Mouse (Mus musculus) hindbrain, postnatal 0 days (tissue): ENCODE data around the gene Mef2a. TPM values are rescaled to one million over a fixed set of nuclear protein-coding genes. Genes with fewer than 3 reads are reported as not detected.
"Not testable (repeated sequence)": the region's sequence is repeated elsewhere in the genome, so short reads cannot be mapped to it uniquely, and the experiment has no call there.

Experiments
- ATAC-seq: fragments of 200-750 bp; cut with Nextera tagmentation; 2 replicates; pipeline ENCODE4 v1.8.0; 2017; ENCODE audit warnings: mild to moderate bottlenecking, moderate TSS enrichment, moderate library complexity
- DNase-seq: peaks from one replicate; pipeline ENCODE4 v3.0.0-alpha.2; 2015; ENCODE audit warnings: low spot score
- H3K27ac ChIP-seq: fragments of 300-500 bp; sonication (generic); 2 replicates; pipeline ENCODE4 v1.5.1; 2014; ENCODE audit warnings: mild to moderate bottlenecking
- H3K27me3 ChIP-seq: fragments of 300-500 bp; sonication (generic); 2 replicates; pipeline ENCODE4 v1.6.1; 2014; ENCODE audit warnings: low read length, mixed read lengths; ENCODE audit not compliant: insufficient read depth
- H3K36me3 ChIP-seq: fragments of 300-500 bp; sonication (generic); 2 replicates; pipeline ENCODE4 v1.6.1; 2014; ENCODE audit warnings: low read length, mixed read lengths; ENCODE audit not compliant: insufficient read depth
- H3K4me1 ChIP-seq: fragments of 300-500 bp; sonication (generic); 2 replicates; pipeline ENCODE4 v1.6.1; 2014; ENCODE audit warnings: antibody characterized with exemption, low read length, mixed read lengths; ENCODE audit not compliant: insufficient read depth
- H3K4me2 ChIP-seq: fragments of 300-500 bp; sonication (generic); 2 replicates; pipeline ENCODE4 v1.6.1; 2014; ENCODE audit warnings: low read depth, mild to moderate bottlenecking, low read length, moderate library complexity, mixed read lengths
- H3K4me3 ChIP-seq: fragments of 300-500 bp; sonication (generic); 2 replicates; pipeline ENCODE4 v1.5.1; 2014; ENCODE audit warnings: low read length
- H3K9ac ChIP-seq: fragments of 300-500 bp; sonication (generic); replicated peaks from 2 replicates; pipeline ENCODE4 v1.6.1; 2014; ENCODE audit warnings: mild to moderate bottlenecking, low read length, moderate library complexity, mixed read lengths
- H3K9me3 ChIP-seq: fragments of 300-500 bp; sonication (generic); 2 replicates; pipeline ENCODE4 v1.6.1; 2016; ENCODE audit warnings: low read length, mixed read lengths
- CTCF ChIP-seq: IDR thresholded peaks from 2 replicates; pipeline ENCODE4 v1.5.1; 2016; ENCODE audit warnings: antibody characterized with exemption, control low read depth, low read depth
- WGBS: fragments of 180-500 bp; shearing (Covaris S2); extraction: QIAGEN DNeasy Blood & Tissue Kit; methylation state at CpG from one replicate; pipeline ENCODE4 v1.1.7; 2014; 5-methylcytosine and 5-hydroxymethylcytosine counted together
- polyA plus RNA-seq: library from polyadenylated mRNA; unstranded; fragments of >200 nt; fragmentation: Nextera tagmentation; extraction: Ambion mirVana; gene quantifications from 2 replicates; pipeline ENCODE4 v1.2.1, GENCODE M21; 2015
- total RNA-seq: library from RNA; depleted of rRNA; stranded (reverse); fragments of >200 nt; gene quantifications from 2 replicates; pipeline ENCODE4 v1.2.3, GENCODE M21; 2014

Gene Mef2a
- total and polyA plus RNA-seq, 2 experiments from 2014 or later, result 38.4 to 55.2 TPM

DNA sequence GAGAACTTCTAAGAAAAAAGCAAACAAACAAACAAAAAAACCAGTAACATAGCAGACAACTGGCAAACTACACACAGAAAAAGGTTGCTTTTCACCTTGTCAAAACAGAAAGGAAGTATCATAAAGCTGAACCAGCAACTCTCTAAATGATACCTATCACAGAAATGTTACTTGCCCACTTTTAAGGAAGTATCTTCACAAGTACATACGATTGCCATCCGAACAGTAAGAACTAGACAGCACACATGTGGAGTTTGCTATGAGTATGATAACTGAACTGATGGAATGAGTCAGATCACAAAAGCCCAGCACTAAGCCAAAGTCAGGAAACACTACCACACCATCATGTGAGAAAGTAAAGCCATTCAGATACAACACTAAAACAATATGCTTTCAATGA, 64.6 kb downstream of the Mef2a start:
- DNase-seq (no peak), ATAC-seq (no peak)
- Histone ChIP-seq H3K9me3 (no peaks in the 10 kb centered on the region), H3K4me2 (no peak overlapping the region), H3K4me1 (no peaks in the 10 kb centered on the region), H3K36me3 (no peaks in the 10 kb centered on the region), H3K27me3 (no peaks in the 10 kb centered on the region), H3K27ac (no peak overlapping the region), H3K9ac (no peak overlapping the region), H3K4me3 (no peak overlapping the region)
- TF ChIP-seq CTCF, result no peak
- WGBS, result 93% methylated on average over 2 of the region's 2 CpGs

DNA sequence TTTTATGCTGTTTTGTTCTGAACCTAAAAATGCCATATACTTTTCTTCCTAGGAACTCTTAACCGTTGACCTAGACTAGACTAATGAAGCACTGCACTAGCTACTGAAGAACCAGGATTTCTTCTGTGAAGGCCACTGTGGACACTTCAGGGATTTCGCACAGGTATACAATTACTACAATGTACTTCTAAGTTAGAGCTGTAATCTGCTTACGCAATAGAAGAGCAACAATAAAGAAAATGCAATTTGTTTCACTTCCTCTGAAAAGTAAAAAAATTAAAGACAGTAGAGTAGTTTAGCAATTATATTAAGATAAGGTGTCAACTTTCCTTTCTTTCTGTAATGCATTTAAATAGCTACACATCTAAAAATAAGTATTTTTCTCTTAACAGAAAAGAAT, 65.6 kb downstream of the Mef2a start:
- WGBS, result 95% methylated on average over 3 of the region's 3 CpGs
- H3K9me3 ChIP-seq, result no peaks in the 10 kb centered on the region
- H3K4me3 ChIP-seq, result no peak overlapping the region
- DNase-seq (no peak), ATAC-seq (no peak)
- no peak overlapping the region for H3K27ac ChIP-seq
- H3K9ac ChIP-seq, result no peak overlapping the region
- H3K27me3 ChIP-seq, result no peaks in the 10 kb centered on the region
- H3K4me2 ChIP-seq, result no peak overlapping the region
- no peaks in the 10 kb centered on the region for H3K36me3 ChIP-seq
- H3K4me1 ChIP-seq, result no peaks in the 10 kb centered on the region
- no peak for TF ChIP-seq CTCF

DNA sequence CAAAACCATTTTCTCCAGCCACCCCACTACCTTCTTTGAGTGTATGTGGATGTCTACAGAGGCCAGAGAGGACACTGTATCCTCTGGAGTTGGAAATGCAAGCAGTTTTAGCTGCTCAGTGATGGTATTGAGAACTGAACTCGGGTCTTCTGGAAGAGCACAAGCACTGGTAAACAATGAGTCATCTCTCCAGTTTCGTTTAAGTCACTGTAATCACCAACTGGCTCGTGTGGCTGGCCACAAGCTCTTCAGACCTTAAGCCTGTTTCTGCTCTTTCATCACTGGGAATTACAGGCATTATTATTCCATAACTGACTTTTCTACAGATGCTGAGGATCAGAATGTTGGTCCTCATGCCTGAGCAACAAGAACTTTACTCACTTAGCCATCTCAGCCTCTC, 67.7 kb downstream of the Mef2a start:
- ATAC-seq, result no peak
- no peak for DNase-seq
- Histone ChIP-seq H3K4me1 (no peaks in the 10 kb centered on the region), H3K9me3 (no peaks in the 10 kb centered on the region), H3K27ac (no peak overlapping the region), H3K36me3 (no peaks in the 10 kb centered on the region), H3K4me3 (no peak overlapping the region), H3K4me2 (no peak overlapping the region), H3K9ac (no peak overlapping the region), H3K27me3 (no peaks in the 10 kb centered on the region)
- WGBS, result 93% methylated on average over 3 of the region's 3 CpGs
- TF ChIP-seq CTCF, result no peak

DNA sequence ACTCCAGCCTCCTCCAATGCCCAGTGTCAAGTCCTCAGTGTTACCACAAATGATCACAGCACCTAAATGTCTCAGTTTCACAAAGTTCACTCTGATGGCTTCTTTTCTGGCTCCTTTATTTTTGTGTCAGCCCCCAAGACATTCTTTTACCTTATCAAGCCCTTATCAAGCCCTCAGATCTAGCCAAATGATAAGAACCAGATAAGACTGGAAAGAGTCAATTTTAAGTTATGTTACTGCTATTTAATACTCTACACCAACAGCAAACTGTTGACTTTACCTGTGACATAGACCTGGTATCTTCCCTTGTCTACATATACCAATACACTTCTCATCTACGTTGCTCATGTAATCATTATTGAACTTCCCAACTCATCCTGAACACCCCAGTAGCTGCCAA, 76.2 kb downstream of the Mef2a start:
- DNase-seq, result no peak
- TF ChIP-seq CTCF, result no peak
- H3K4me1 ChIP-seq, result no peaks in the 10 kb centered on the region
- no peak overlapping the region for H3K9ac ChIP-seq
- H3K36me3 ChIP-seq, result no peaks in the 10 kb centered on the region
- H3K4me2 ChIP-seq, result no peak overlapping the region
- no peak for ATAC-seq
- H3K27ac ChIP-seq, result no peak overlapping the region
- H3K9me3 ChIP-seq, result no peaks in the 10 kb centered on the region
- 91% methylated on average over 1 of the region's 1 CpGs for WGBS
- H3K4me3 ChIP-seq, result no peak overlapping the region
- H3K27me3 ChIP-seq, result no peaks in the 10 kb centered on the region

DNA sequence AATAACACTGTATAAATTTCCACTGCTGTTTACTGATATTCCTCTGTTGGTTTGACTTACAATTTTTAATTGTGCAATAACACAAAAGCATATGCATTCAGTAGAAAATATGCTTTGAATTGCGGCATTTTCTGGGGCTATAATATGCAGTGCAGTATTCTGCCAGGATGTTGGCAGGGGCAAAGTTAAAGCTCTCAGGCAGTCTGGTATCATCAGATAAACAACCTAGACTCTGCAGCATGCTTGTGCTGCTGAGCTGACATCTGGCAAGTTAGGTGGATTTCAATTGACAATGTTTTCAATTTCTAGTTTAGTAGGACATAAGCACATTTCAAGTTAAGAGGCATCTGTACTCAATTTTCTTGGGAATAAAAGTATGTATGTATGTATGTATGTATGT, 81.3 kb downstream of the Mef2a start:
- whole genome bisulfite sequencing, result 81% methylated on average over 1 of the region's 1 CpGs
- H3K27me3 ChIP-seq, result no peaks in the 10 kb centered on the region
- no peaks in the 10 kb centered on the region for H3K36me3 ChIP-seq
- ATAC-seq, result no peak
- TF ChIP-seq CTCF, result no peak
- peak; percentile 2 for DNase-seq
- H3K4me1 ChIP-seq, result no peaks in the 10 kb centered on the region
- no peak overlapping the region for H3K27ac ChIP-seq
- no peak overlapping the region for H3K4me2 ChIP-seq
- no peak overlapping the region for H3K9ac ChIP-seq
- H3K9me3 ChIP-seq, result no peaks in the 10 kb centered on the region
- no peak overlapping the region for H3K4me3 ChIP-seq

DNA sequence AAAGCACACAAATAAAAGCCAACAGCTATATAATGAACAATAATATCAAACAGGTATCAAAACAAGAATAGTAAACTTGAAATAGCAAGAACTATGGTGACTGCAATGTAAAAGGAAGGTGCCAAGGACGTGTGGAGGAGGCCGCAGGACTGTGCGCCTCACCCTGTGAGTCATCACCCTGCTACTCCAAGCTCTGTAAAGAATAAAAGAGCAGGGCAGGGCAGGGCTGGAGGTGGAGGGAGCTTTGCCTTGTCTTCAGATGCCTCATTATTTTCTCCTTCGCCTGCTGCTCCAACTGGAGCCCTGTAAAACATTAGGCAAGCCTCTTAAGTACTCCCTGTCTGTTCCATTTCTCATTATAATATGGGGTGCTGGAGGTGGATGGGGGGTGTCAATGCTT, 85.2 kb downstream of the Mef2a start:
- ATAC-seq (no peak), DNase-seq (no peak)
- no peak for TF ChIP-seq CTCF
- no peak overlapping the region for H3K4me2 ChIP-seq
- H3K27ac ChIP-seq, result no peak overlapping the region
- H3K27me3 ChIP-seq, result no peaks in the 10 kb centered on the region
- H3K36me3 ChIP-seq, result no peaks in the 10 kb centered on the region
- H3K4me1 ChIP-seq, result no peaks in the 10 kb centered on the region
- H3K9ac ChIP-seq, result no peak overlapping the region
- no peak overlapping the region for H3K4me3 ChIP-seq
- no peaks in the 10 kb centered on the region for H3K9me3 ChIP-seq
- 80% methylated on average over 4 of the region's 4 CpGs for WGBS

DNA sequence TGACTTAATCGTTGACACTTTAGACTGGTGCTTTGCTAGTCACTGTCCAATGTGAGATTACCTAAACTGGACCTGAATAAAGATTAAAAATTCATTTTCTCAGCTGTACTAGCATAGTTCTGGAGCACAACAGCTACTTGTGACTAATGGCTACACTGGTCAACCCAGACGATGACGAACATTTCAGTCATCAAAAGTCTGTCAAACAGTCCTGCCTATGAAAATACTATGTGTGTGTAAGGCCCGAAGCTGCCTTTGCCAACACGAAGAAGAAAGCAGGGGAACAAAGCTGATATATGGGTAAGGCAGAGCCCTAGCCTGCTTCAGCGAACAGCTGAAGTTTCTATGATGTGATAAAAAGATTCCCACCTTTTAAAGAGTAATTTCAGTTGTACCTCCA, 89.1 kb downstream of the Mef2a start:
- no peak for TF ChIP-seq CTCF
- 95% methylated on average over 6 of the region's 6 CpGs for WGBS
- no peak overlapping the region for H3K4me2 ChIP-seq
- no peak overlapping the region for H3K4me3 ChIP-seq
- no peak for DNase-seq
- no peaks in the 10 kb centered on the region for H3K9me3 ChIP-seq
- H3K27me3 ChIP-seq, result no peaks in the 10 kb centered on the region
- no peak overlapping the region for H3K27ac ChIP-seq
- H3K9ac ChIP-seq, result no peak overlapping the region
- H3K36me3 ChIP-seq, result no peaks in the 10 kb centered on the region
- no peak for ATAC-seq
- H3K4me1 ChIP-seq, result no peaks in the 10 kb centered on the region

DNA sequence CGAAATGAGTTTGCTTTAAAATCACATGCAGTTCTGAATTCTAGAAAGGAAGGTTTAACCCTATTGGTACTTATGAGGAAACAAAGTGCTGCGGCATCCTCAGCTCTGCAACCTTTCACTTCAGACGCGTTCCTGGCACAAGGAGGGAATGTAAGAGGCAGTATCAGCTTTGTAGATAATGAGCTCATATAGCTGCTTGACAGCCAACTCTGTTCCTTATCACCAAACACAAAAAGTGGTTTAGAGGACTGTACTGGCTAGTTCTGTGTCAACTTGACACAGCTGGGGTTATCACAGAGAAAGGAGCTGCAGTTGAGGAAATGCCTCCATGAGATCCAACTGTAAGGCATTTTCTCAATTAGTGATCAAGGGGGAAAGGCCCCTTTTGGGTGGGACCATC, 102.2 kb downstream of the Mef2a start:
- not testable (repeated sequence) for H3K4me1 ChIP-seq, H3K4me3 ChIP-seq, H3K27ac ChIP-seq, H3K27me3 ChIP-seq, H3K4me2 ChIP-seq, H3K9ac ChIP-seq, H3K36me3 ChIP-seq, H3K9me3 ChIP-seq, DNase-seq, ATAC-seq
- 94% methylated on average over 4 of the region's 4 CpGs for WGBS
